Mouse (Mus musculus): Measurements from ENCODE around the gene Tada2a. TPM values are rescaled to one million over a fixed set of nuclear protein-coding genes. Genes with fewer than 3 reads are reported as not detected.
A peak's percentile ranks its signal among the peaks of the same experiment; 100 is the strongest.

Tada2a gene
- polyA plus RNA-seq, 1 experiment from 2014 or later: 16.2 TPM

GRCm38 (mm10) chr11:84072904-84073651 lies 56.3 kb downstream of the Tada2a start:
- Histone ChIP-seq H3K4me3 (no peak overlapping the region), H3K9me3 (replicated peaks) (no peaks in the 10 kb centered on the region), H3K4me2 (no peak overlapping the region), H3K36me3 (peaks cover under 1% of the 10 kb centered on the region; the same call in 1 of the 2 replicates), H3K4me1 (peaks cover 11% of the 10 kb centered on the region), H3K9ac (no peak overlapping the region), H3K27ac (no peak overlapping the region), H3K27me3 (replicated peaks) (peaks cover 47% of the 10 kb centered on the region)
- ATAC-seq: no peak
- WGBS (ENCODE audit: insufficient replicate concordance): 45% methylated on average over 9 of the region's 9 CpGs

GRCm38 (mm10) chr11:84069034-84069370 lies 60.4 kb downstream of the Tada2a start, which contains the start of gene Dusp14:
Gene Dusp14 (minus strand): TSS chr11:84069261.
- H3K9me3 ChIP-seq (replicated peaks): no peaks in the 10 kb centered on the region
- peak within 1 kb of the TSS; percentile 87 for H3K4me2 ChIP-seq
- peak within 1 kb of the TSS; percentile 41 for H3K9ac ChIP-seq
- no peak within 1 kb of the TSS for H3K27ac ChIP-seq
- H3K27me3 ChIP-seq (replicated peaks): peaks cover 82% of the 10 kb centered on the region
- 9% methylated on average over 11 of the region's 11 CpGs for WGBS (ENCODE audit: insufficient replicate concordance)
- peak within 1 kb of the TSS; percentile 62 for H3K4me3 ChIP-seq
- no peaks in the 10 kb centered on the region for H3K36me3 ChIP-seq
- ATAC-seq: no peak
- peaks cover 30% of the 10 kb centered on the region for H3K4me1 ChIP-seq

- no peak overlapping the region for H3K27ac ChIP-seq
- peak overlapping the region; percentile 41 for H3K9ac ChIP-seq
- H3K4me2 ChIP-seq: peak overlapping the region; percentile 87
- H3K4me1 ChIP-seq: peaks cover 30% of the 10 kb centered on the region
- peak overlapping the region; percentile 62 for H3K4me3 ChIP-seq
- WGBS (ENCODE audit: insufficient replicate concordance): 1% methylated on average over 63 of the region's 63 CpGs
- H3K9me3 ChIP-seq (replicated peaks): no peaks in the 10 kb centered on the region
- peaks cover 78% of the 10 kb centered on the region for H3K27me3 ChIP-seq (replicated peaks)
- no peaks in the 10 kb centered on the region for H3K36me3 ChIP-seq
- ATAC-seq: peak; percentile 44; the same call in 1 of the 2 replicates
Measured at GRCm38 (mm10) chr11:84068191-84069033, 61.0 kb downstream of the Tada2a start.

- ATAC-seq: no peak
Measured at GRCm38 (mm10) chr11:84067720-84068190, 61.6 kb downstream of the Tada2a start.

GRCm38 (mm10) chr11:84066927-84067645 lies 62.3 kb downstream of the Tada2a start:
- Histone ChIP-seq H3K27me3 (replicated peaks) (peaks cover 75% of the 10 kb centered on the region), H3K36me3 (no peaks in the 10 kb centered on the region), H3K4me3 (peak overlapping the region; percentile 62), H3K4me1 (peaks cover 30% of the 10 kb centered on the region), H3K9ac (no peak overlapping the region), H3K9me3 (replicated peaks) (no peaks in the 10 kb centered on the region), H3K27ac (no peak overlapping the region), H3K4me2 (peak overlapping the region; percentile 87; the same call in 1 of the 2 replicates)
- no peak for ATAC-seq
- 13% methylated on average over 18 of the region's 18 CpGs for WGBS (ENCODE audit: insufficient replicate concordance)

More at GRCm38 (mm10) chr11:84067720-84068190, 61.6 kb downstream of the Tada2a start:
- H3K4me2 ChIP-seq: peak overlapping the region; percentile 87
- peaks cover 75% of the 10 kb centered on the region for H3K27me3 ChIP-seq (replicated peaks)
- no peak overlapping the region for H3K27ac ChIP-seq
- H3K4me3 ChIP-seq: peak overlapping the region; percentile 62
- H3K9me3 ChIP-seq (replicated peaks): no peaks in the 10 kb centered on the region
- WGBS (ENCODE audit: insufficient replicate concordance): 5% methylated on average over 21 of the region's 21 CpGs
- peak overlapping the region; percentile 41 for H3K9ac ChIP-seq
- no peaks in the 10 kb centered on the region for H3K36me3 ChIP-seq
- H3K4me1 ChIP-seq: peaks cover 30% of the 10 kb centered on the region

- Histone ChIP-seq H3K36me3 (no peaks in the 10 kb centered on the region), H3K9me3 (replicated peaks) (no peaks in the 10 kb centered on the region), H3K27ac (no peak overlapping the region), H3K27me3 (replicated peaks) (peaks cover 71% of the 10 kb centered on the region), H3K9ac (no peak overlapping the region), H3K4me1 (peaks cover 30% of the 10 kb centered on the region), H3K4me3 (no peak overlapping the region), H3K4me2 (peak overlapping the region; percentile 19; the same call in 1 of the 2 replicates)
- ATAC-seq: no peak
- 8% methylated on average over 11 of the region's 11 CpGs for WGBS (ENCODE audit: insufficient replicate concordance)
Measured at GRCm38 (mm10) chr11:84066071-84066481, 63.3 kb downstream of the Tada2a start.

- no peak for ATAC-seq
- H3K27ac ChIP-seq: no peak overlapping the region
- 70% methylated on average over 3 of the region's 3 CpGs for WGBS (ENCODE audit: insufficient replicate concordance)
- peaks cover 48% of the 10 kb centered on the region for H3K27me3 ChIP-seq (replicated peaks)
- peaks cover 25% of the 10 kb centered on the region for H3K4me1 ChIP-seq
- H3K9me3 ChIP-seq (replicated peaks): no peaks in the 10 kb centered on the region
- H3K9ac ChIP-seq: no peak overlapping the region
- H3K4me2 ChIP-seq: no peak overlapping the region
- H3K4me3 ChIP-seq: no peak overlapping the region
- no peaks in the 10 kb centered on the region for H3K36me3 ChIP-seq
Measured at GRCm38 (mm10) chr11:84063631-84064209, 65.7 kb downstream of the Tada2a start.

GRCm38 (mm10) chr11:84062805-84063204 lies 66.6 kb downstream of the Tada2a start:
- H3K9me3 ChIP-seq (replicated peaks): no peaks in the 10 kb centered on the region
- H3K27ac ChIP-seq: no peak overlapping the region
- no peaks in the 10 kb centered on the region for H3K36me3 ChIP-seq
- peaks cover 16% of the 10 kb centered on the region for H3K4me1 ChIP-seq
- H3K4me3 ChIP-seq: no peak overlapping the region
- H3K9ac ChIP-seq: no peak overlapping the region
- no peak overlapping the region for H3K4me2 ChIP-seq
- peaks cover 39% of the 10 kb centered on the region for H3K27me3 ChIP-seq (replicated peaks)
- ATAC-seq: no peak
- 30% methylated on average over 2 of the region's 2 CpGs for WGBS (ENCODE audit: insufficient replicate concordance)

- Histone ChIP-seq H3K9me3 (replicated peaks) (no peaks in the 10 kb centered on the region), H3K4me3 (no peak overlapping the region), H3K27me3 (replicated peaks) (peaks cover 29% of the 10 kb centered on the region), H3K4me1 (peaks cover 9% of the 10 kb centered on the region), H3K4me2 (no peak overlapping the region), H3K9ac (no peak overlapping the region), H3K27ac (no peak overlapping the region), H3K36me3 (no peaks in the 10 kb centered on the region)
- no peak for ATAC-seq
- WGBS (ENCODE audit: insufficient replicate concordance): 75% methylated on average over 2 of the region's 2 CpGs
Measured at GRCm38 (mm10) chr11:84061881-84062280, 67.5 kb downstream of the Tada2a start.

- H3K9ac ChIP-seq: no peak overlapping the region
- H3K9me3 ChIP-seq (replicated peaks): no peaks in the 10 kb centered on the region
- no peak overlapping the region for H3K4me2 ChIP-seq
- no peak for ATAC-seq
- H3K27me3 ChIP-seq (replicated peaks): peaks cover 17% of the 10 kb centered on the region
- H3K36me3 ChIP-seq: no peaks in the 10 kb centered on the region
- H3K27ac ChIP-seq: no peak overlapping the region
- H3K4me3 ChIP-seq: no peak overlapping the region
- H3K4me1 ChIP-seq: peaks cover under 1% of the 10 kb centered on the region; the same call in 1 of the 2 replicates
- 71% methylated on average over 6 of the region's 6 CpGs for WGBS (ENCODE audit: insufficient replicate concordance)
Measured at GRCm38 (mm10) chr11:84060635-84061034, 68.8 kb downstream of the Tada2a start.

- Histone ChIP-seq H3K4me1 (no peaks in the 10 kb centered on the region), H3K4me3 (no peak overlapping the region), H3K4me2 (no peak overlapping the region), H3K9ac (no peak overlapping the region), H3K36me3 (no peaks in the 10 kb centered on the region), H3K27ac (no peak overlapping the region), H3K27me3 (replicated peaks) (peaks cover 13% of the 10 kb centered on the region), H3K9me3 (replicated peaks) (no peaks in the 10 kb centered on the region)
- 71% methylated on average over 2 of the region's 2 CpGs for WGBS (ENCODE audit: insufficient replicate concordance)
- ATAC-seq: no peak
Measured at GRCm38 (mm10) chr11:84059784-84060183, 69.6 kb downstream of the Tada2a start.
